Mouse (Mus musculus): ENCODE measurements around the gene Brinp1. TPM values are rescaled to one million over a fixed set of nuclear protein-coding genes. Genes with fewer than 3 reads are reported as not detected.
"Not testable (repeated sequence)": the region's sequence is repeated elsewhere in the genome, so short reads cannot be mapped to it uniquely, and the experiment has no call there.

Gene Brinp1
- polyA plus RNA-seq, 2 experiments, result 9.0 to 15.2 TPM

- H3K9me3 ChIP-seq (ENCODE audit: control insufficient read depth, low read length), result no peaks in the 10 kb centered on the region
- H3K4me1 ChIP-seq (ENCODE audit: control insufficient read depth, insufficient read depth, low read length), result no peaks in the 10 kb centered on the region; the same call in 1 of the 2 replicates
- H3K36me3 ChIP-seq (ENCODE audit: control insufficient read depth, insufficient read depth, low read length), result no peaks in the 10 kb centered on the region
- H3K4me2 ChIP-seq (replicated peaks; ENCODE audit: low read depth, low read length, severe bottlenecking), result no peak overlapping the region
- DNase-seq (ENCODE audit: low spot score) (peak; percentile 28), ATAC-seq (ENCODE audit: low FRiP score, low read depth) (no peak)
- no peak for TF ChIP-seq POLR2A (IDR thresholded peaks at IDR 0.05; ENCODE audit: borderline replicate concordance, extremely low read depth, insufficient read depth, insufficient read length)
- no peak overlapping the region for H3K9ac ChIP-seq (ENCODE audit: low read depth, low read length, severe bottlenecking)
- H3K27ac ChIP-seq (replicated peaks; ENCODE audit: low read depth, low read length), result no peak overlapping the region
- no peak overlapping the region for H3K4me3 ChIP-seq (replicated peaks; ENCODE audit: low read length)
- WGBS, result 54% methylated on average over 3 of the region's 3 CpGs
- no peaks in the 10 kb centered on the region for H3K27me3 ChIP-seq (ENCODE audit: control insufficient read depth, insufficient read depth, low read length)
Measured at GRCm38 (mm10) chr4:68845964-68846363, 108.2 kb downstream of the Brinp1 start.

- H3K4me3 ChIP-seq (replicated peaks; ENCODE audit: low read length); H3K9ac ChIP-seq (ENCODE audit: low read depth, low read length, severe bottlenecking); H3K27ac ChIP-seq (replicated peaks; ENCODE audit: low read depth, low read length); DNase-seq (ENCODE audit: low spot score); H3K36me3 ChIP-seq (ENCODE audit: control insufficient read depth, insufficient read depth, low read length); ATAC-seq (ENCODE audit: low FRiP score, low read depth); H3K4me2 ChIP-seq (replicated peaks; ENCODE audit: low read depth, low read length, severe bottlenecking); H3K9me3 ChIP-seq (ENCODE audit: control insufficient read depth, low read length); H3K4me1 ChIP-seq (ENCODE audit: control insufficient read depth, insufficient read depth, low read length); H3K27me3 ChIP-seq (ENCODE audit: control insufficient read depth, insufficient read depth, low read length): not testable (repeated sequence)
Measured at GRCm38 (mm10) chr4:68813997-68814396, 140.2 kb downstream of the Brinp1 start.

GRCm38 (mm10) chr4:68806502-68806901 lies 147.7 kb downstream of the Brinp1 start:
- WGBS, result 77% methylated on average over 3 of the region's 3 CpGs
- H3K4me1 ChIP-seq (ENCODE audit: control insufficient read depth, insufficient read depth, low read length), result no peaks in the 10 kb centered on the region

GRCm38 (mm10) chr4:68801923-68802855 lies 152.0 kb downstream of the Brinp1 start:
- no peaks in the 10 kb centered on the region for H3K9me3 ChIP-seq (ENCODE audit: control insufficient read depth, low read length)
- TF ChIP-seq POLR2A (IDR thresholded peaks at IDR 0.05; ENCODE audit: borderline replicate concordance, extremely low read depth, insufficient read depth, insufficient read length), result no peak
- H3K36me3 ChIP-seq (ENCODE audit: control insufficient read depth, insufficient read depth, low read length), result no peaks in the 10 kb centered on the region
- no peaks in the 10 kb centered on the region for H3K27me3 ChIP-seq (ENCODE audit: control insufficient read depth, insufficient read depth, low read length)
- H3K9ac ChIP-seq (ENCODE audit: low read depth, low read length, severe bottlenecking), result no peak overlapping the region
- H3K4me2 ChIP-seq (replicated peaks; ENCODE audit: low read depth, low read length, severe bottlenecking), result no peak overlapping the region
- no peaks in the 10 kb centered on the region for H3K4me1 ChIP-seq (ENCODE audit: control insufficient read depth, insufficient read depth, low read length)
- ATAC-seq (ENCODE audit: low FRiP score, low read depth), result no peak
- DNase-seq (ENCODE audit: low spot score), result peak; percentile 9
- WGBS, result 64% methylated on average over 6 of the region's 6 CpGs
- no peak overlapping the region for H3K27ac ChIP-seq (replicated peaks; ENCODE audit: low read depth, low read length)
- no peak overlapping the region for H3K4me3 ChIP-seq (replicated peaks; ENCODE audit: low read length)

More at GRCm38 (mm10) chr4:68806502-68806901, 147.7 kb downstream of the Brinp1 start:
- no peak for ATAC-seq (ENCODE audit: low FRiP score, low read depth)
- Histone ChIP-seq H3K4me3 (replicated peaks; ENCODE audit: low read length) (no peak overlapping the region), H3K9me3 (ENCODE audit: control insufficient read depth, low read length) (no peaks in the 10 kb centered on the region), H3K27me3 (ENCODE audit: control insufficient read depth, insufficient read depth, low read length) (no peaks in the 10 kb centered on the region), H3K36me3 (ENCODE audit: control insufficient read depth, insufficient read depth, low read length) (no peaks in the 10 kb centered on the region), H3K27ac (replicated peaks; ENCODE audit: low read depth, low read length) (no peak overlapping the region), H3K4me2 (replicated peaks; ENCODE audit: low read depth, low read length, severe bottlenecking) (no peak overlapping the region), H3K9ac (ENCODE audit: low read depth, low read length, severe bottlenecking) (no peak overlapping the region)
- DNase-seq (ENCODE audit: low spot score), result no peak
- TF ChIP-seq POLR2A (IDR thresholded peaks at IDR 0.05; ENCODE audit: borderline replicate concordance, extremely low read depth, insufficient read depth, insufficient read length), result no peak

- Histone ChIP-seq H3K4me2 (replicated peaks; ENCODE audit: low read depth, low read length, severe bottlenecking) (no peak overlapping the region), H3K36me3 (ENCODE audit: control insufficient read depth, insufficient read depth, low read length) (no peaks in the 10 kb centered on the region), H3K27ac (replicated peaks; ENCODE audit: low read depth, low read length) (no peak overlapping the region), H3K27me3 (ENCODE audit: control insufficient read depth, insufficient read depth, low read length) (no peaks in the 10 kb centered on the region), H3K4me3 (replicated peaks; ENCODE audit: low read length) (no peak overlapping the region), H3K9ac (ENCODE audit: low read depth, low read length, severe bottlenecking) (no peak overlapping the region), H3K9me3 (ENCODE audit: control insufficient read depth, low read length) (no peaks in the 10 kb centered on the region), H3K4me1 (ENCODE audit: control insufficient read depth, insufficient read depth, low read length) (no peaks in the 10 kb centered on the region)
- ATAC-seq (ENCODE audit: low FRiP score, low read depth) (no peak), DNase-seq (ENCODE audit: low spot score) (no peak)
- WGBS, result 75% methylated on average over 5 of the region's 5 CpGs
- TF ChIP-seq POLR2A (IDR thresholded peaks at IDR 0.05; ENCODE audit: borderline replicate concordance, extremely low read depth, insufficient read depth, insufficient read length), result no peak
Measured at GRCm38 (mm10) chr4:68790003-68790402, 164.2 kb downstream of the Brinp1 start.

Data from limb, embryonic 14.5 days (tissue).